Mouse (Mus musculus): ENCODE results near the gene Cryzl2. TPM values are rescaled to one million over a fixed set of nuclear protein-coding genes. Genes with fewer than 3 reads are reported as not detected.

Gene Cryzl2
- polyA plus RNA-seq (2016; fragmentation: Nextera tagmentation; extraction: Ambion mirVana), result 6.0 and 9.4 TPM in 2 replicates

DNA sequence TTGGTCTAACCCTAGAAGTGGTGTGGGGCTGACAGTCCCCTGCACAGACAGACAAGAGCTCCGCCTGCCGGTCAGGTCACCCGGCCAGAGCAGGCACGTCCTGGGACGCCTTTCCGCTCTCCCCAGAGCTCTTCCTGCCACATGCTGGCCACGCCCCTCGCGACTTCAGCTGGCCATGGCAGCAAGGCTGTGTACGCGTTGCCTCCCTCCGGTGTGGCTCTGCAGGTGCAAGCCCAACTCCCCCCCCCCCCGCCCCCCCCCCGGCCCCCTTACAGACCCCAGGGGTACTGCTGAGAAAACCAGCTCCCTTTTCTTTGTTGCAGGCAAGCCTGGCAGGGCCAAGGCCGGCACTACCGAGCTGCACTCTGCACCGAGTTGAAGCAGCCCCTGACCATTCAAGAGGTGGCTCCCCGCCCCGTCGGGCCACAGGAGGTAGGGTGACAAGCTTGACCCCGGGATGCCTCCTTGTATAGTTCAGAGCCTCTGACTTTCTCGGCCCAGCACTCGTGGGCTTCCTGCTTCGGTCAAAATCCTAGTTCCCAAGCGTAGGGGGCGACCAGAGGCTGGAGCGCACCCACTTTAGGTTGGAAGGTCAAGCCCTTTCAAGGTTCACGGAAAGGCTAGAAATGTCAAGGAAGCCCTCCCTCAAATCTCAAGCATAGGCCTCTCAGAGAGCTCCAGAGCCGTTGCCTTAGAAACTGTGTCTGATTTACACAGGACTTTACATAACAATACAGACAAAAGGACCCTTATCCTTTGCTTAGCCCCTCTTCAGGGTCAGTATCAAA lies at the start of gene Cryzl2:
Gene Cryzl2 (plus strand): TSS at position 157 of the 788 bp plus-strand sequence.
- WGBS, result 2% methylated on average over 28 of the region's 29 CpGs
- H3K9me3 ChIP-seq (replicated peaks), result no peaks in the 10 kb centered on the region
- peak within 1 kb of the TSS; percentile 48 for H3K9ac ChIP-seq
- H3K27me3 ChIP-seq, result no peaks in the 10 kb centered on the region
- no peaks in the 10 kb centered on the region for H3K36me3 ChIP-seq
- H3K27ac ChIP-seq, result peak within 1 kb of the TSS; percentile 50; the same call in 1 of the 2 replicates
- peak within 1 kb of the TSS; percentile 59 for H3K4me2 ChIP-seq (replicated peaks)
- H3K4me1 ChIP-seq, result peaks cover 14% of the 10 kb centered on the region
- peak within 1 kb of the TSS; percentile 39 for H3K4me3 ChIP-seq
- peak; percentile 86 for ATAC-seq (ENCODE audit: low FRiP score)

GRCm38 (mm10) chr1:157409648-157410047 lies 48.7 kb upstream of the Cryzl2 start:
- Histone ChIP-seq H3K9me3 (replicated peaks) (no peaks in the 10 kb centered on the region), H3K4me1 (peaks cover 13% of the 10 kb centered on the region), H3K27me3 (no peaks in the 10 kb centered on the region), H3K36me3 (no peaks in the 10 kb centered on the region), H3K27ac (no peak overlapping the region), H3K4me3 (no peak overlapping the region), H3K9ac (no peak overlapping the region), H3K4me2 (replicated peaks) (0 out of 2 replicates have a peak overlapping the region, but pooled peaks have one; percentile 6)
- 85% methylated on average over 2 of the region's 2 CpGs for WGBS
- ATAC-seq (ENCODE audit: low FRiP score), result no peak

GRCm38 (mm10) chr1:157410937-157411336 lies 47.4 kb upstream of the Cryzl2 start:
- H3K4me2 ChIP-seq (replicated peaks), result peak overlapping the region; percentile 67
- ATAC-seq (ENCODE audit: low FRiP score), result no peak
- H3K36me3 ChIP-seq, result no peaks in the 10 kb centered on the region
- H3K4me1 ChIP-seq, result peaks cover 13% of the 10 kb centered on the region
- no peak overlapping the region for H3K27ac ChIP-seq
- H3K4me3 ChIP-seq, result peak overlapping the region; percentile 98
- 9% methylated on average over 8 of the region's 8 CpGs for WGBS
- no peaks in the 10 kb centered on the region for H3K27me3 ChIP-seq
- no peaks in the 10 kb centered on the region for H3K9me3 ChIP-seq (replicated peaks)
- peak overlapping the region; percentile 93 for H3K9ac ChIP-seq

DNA sequence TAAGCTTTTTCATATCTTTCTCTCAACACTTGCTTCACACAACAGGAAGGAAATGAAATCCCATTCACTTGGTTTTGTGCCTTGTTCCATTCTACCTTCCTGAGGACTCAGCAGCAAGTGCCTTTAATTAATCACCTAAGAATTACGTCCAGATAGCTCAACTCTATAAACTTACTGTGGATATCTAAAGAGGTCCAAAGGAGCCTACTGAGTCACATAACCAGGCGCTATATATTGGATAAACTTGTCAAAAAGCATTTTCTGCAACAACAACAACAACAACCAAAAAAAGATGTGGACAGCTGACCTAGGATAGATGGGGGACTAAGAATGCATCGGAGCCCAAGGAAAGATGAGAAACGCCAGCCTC lies 47.1 kb upstream of the Cryzl2 start:
- Histone ChIP-seq H3K27ac (peak overlapping the region; percentile 99), H3K36me3 (no peaks in the 10 kb centered on the region), H3K9me3 (replicated peaks) (no peaks in the 10 kb centered on the region), H3K9ac (peak overlapping the region; percentile 93), H3K4me1 (peaks cover 13% of the 10 kb centered on the region), H3K27me3 (no peaks in the 10 kb centered on the region), H3K4me3 (peak overlapping the region; percentile 98), H3K4me2 (replicated peaks) (peak overlapping the region; percentile 67)
- no peak for ATAC-seq (ENCODE audit: low FRiP score)
- WGBS, result 0% methylated on average over 4 of the region's 4 CpGs

DNA sequence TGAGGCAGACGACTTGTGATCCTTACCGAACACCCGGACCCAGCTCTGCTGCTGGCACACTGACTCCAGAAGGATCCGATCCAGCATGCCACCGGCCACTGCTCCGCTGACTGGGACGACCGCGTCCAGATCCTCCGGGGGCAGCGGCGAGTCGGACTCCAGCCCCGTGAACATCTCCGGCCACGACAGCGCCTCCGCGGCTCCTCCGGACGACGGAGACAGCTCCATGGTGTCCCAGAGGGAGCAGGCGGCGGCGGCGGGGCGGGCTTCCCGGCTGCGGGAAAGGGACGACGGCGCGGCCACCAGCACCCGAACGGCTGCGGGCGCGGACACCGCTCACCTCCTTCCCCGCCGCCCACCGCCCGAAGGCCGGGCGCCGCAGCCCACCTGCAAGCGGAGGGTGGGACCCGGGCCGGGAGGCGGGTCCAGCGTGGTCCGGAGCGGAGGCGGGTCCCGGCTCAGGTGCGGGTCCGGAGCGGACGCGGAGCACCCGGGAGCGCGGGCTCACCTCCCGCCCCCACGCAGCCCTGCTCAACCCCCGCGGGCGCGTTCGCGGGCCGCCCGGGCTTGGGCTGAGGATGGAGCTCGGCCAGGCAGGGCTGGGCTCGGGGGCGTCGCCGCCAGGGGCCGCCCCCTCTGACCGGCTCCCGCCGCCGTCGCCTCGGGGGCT lies 46.5 kb upstream of the Cryzl2 start:
- peak; percentile 93 for ATAC-seq (ENCODE audit: low FRiP score)
- 0% methylated on average over 62 of the region's 85 CpGs for WGBS

DNA sequence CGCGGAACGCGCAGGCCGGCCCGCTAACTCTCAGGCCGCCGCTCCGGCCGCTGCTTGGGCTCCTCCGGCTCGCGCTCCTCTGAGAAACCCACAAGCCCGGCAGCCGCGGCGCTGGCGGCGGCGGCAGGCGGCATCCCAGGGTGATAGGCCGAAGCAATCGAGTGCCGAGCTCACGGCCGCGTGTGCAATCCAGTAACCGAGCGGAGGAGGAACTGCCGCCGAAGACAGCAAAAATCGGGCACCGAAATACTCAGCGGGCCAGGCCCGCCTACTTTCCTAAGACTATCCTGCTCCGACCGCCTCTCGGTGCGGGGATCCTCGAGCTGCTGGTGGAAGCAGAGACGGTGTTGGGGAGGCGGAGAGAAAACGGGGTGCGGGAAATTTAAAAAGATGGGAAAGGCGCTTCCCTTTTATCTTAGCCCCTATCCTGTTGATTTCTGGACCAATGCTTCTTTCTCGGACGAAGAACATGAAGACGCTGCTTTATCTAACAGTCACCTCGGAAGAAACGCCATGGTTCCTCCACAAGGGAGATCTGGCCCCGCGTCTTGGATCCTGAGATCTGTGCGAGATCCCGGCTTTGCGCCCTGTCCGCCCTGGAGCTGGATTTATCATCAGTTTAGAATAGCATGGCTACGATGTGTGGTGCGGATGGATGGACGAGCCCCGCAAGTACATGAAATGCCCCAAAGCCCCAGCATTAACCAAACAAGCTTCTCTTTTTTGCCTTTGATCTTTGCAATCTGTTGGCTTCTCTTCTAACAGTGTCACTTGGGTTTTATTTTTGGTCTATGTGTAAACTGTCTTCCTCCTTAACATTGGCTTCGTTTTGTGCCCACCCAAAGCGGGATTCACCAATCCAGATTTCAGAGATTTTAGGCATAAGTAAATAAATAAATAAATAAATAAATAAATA lies 45.7 kb upstream of the Cryzl2 start, which contains the start of gene Rasal2:
Gene Rasal2 (minus strand): TSS at position 142 of the 916 bp plus-strand sequence.
- Histone ChIP-seq H3K27me3 (no peaks in the 10 kb centered on the region), H3K9ac (peak within 1 kb of the TSS; percentile 93), H3K4me2 (replicated peaks) (peak within 1 kb of the TSS; percentile 67), H3K9me3 (replicated peaks) (no peaks in the 10 kb centered on the region), H3K4me3 (peak within 1 kb of the TSS; percentile 98), H3K36me3 (no peaks in the 10 kb centered on the region), H3K4me1 (peaks cover 13% of the 10 kb centered on the region), H3K27ac (peak within 1 kb of the TSS; percentile 99)
- ATAC-seq (ENCODE audit: low FRiP score), result peak; percentile 98
- under 1% methylated on average over 62 of the region's 62 CpGs for WGBS

More for the DNA sequence above, 46.5 kb upstream of the Cryzl2 start:
- peak overlapping the region; percentile 98 for H3K4me3 ChIP-seq
- H3K27me3 ChIP-seq, result no peaks in the 10 kb centered on the region
- peak overlapping the region; percentile 93 for H3K9ac ChIP-seq
- no peaks in the 10 kb centered on the region for H3K9me3 ChIP-seq (replicated peaks)
- H3K4me1 ChIP-seq, result peaks cover 13% of the 10 kb centered on the region
- no peaks in the 10 kb centered on the region for H3K36me3 ChIP-seq
- H3K4me2 ChIP-seq (replicated peaks), result peak overlapping the region; percentile 67
- peak overlapping the region; percentile 99 for H3K27ac ChIP-seq

DNA sequence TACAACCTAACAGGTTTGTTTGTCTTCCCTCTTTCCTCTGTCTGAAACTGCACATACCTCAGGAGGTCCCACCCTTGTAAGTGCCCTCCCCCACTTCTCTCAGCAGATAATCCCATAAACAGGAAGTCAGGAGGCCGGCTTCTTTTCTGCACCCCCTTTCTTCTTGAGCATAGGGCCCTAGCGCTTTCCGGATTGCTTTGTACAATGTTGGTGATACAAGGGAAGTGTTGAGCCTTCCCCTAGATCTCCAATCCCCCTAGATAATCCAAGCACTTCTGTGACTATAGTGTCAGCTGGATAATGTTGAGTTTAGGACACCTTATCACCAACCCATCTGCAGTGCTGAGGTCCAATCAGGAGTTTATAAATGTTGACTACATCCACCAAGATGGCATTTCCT lies 42.6 kb upstream of the Cryzl2 start:
- no peak for ATAC-seq (ENCODE audit: low FRiP score)
- Histone ChIP-seq H3K9me3 (replicated peaks) (no peaks in the 10 kb centered on the region), H3K27ac (no peak overlapping the region), H3K36me3 (peaks cover 6% of the 10 kb centered on the region; the same call in 1 of the 2 replicates), H3K4me1 (peaks cover 7% of the 10 kb centered on the region), H3K4me3 (no peak overlapping the region), H3K27me3 (no peaks in the 10 kb centered on the region), H3K9ac (no peak overlapping the region), H3K4me2 (replicated peaks) (no peak overlapping the region)
- 81% methylated on average over 3 of the region's 3 CpGs for WGBS

DNA sequence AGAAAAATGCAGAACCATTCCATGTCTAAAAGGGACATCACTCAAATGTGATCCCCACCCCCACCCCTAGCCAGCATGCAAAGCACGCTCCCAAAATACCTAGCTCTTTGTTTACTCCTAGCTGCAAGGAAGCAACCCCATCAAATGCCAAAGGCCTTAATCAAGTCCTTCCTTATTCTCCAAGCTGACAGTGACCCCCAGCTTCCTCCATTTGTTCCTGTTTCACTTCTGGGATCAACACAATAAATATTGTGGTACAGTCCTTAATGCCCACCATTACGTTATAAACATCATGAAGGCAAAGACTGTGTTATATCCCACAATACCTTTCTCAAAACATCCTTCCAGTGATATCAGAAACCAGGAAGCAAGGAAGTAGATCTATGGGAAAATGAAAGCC lies 41.7 kb upstream of the Cryzl2 start:
- Histone ChIP-seq H3K9me3 (replicated peaks) (no peaks in the 10 kb centered on the region), H3K27ac (no peak overlapping the region), H3K27me3 (no peaks in the 10 kb centered on the region), H3K4me1 (peaks cover 3% of the 10 kb centered on the region), H3K36me3 (peaks cover 6% of the 10 kb centered on the region; the same call in 1 of the 2 replicates), H3K4me2 (replicated peaks) (no peak overlapping the region), H3K4me3 (no peak overlapping the region), H3K9ac (no peak overlapping the region)
- no peak for ATAC-seq (ENCODE audit: low FRiP score)
- WGBS, result 88% methylated on average over 2 of the region's 2 CpGs

- WGBS, result 61% methylated on average over 3 of the region's 3 CpGs
- Histone ChIP-seq H3K9me3 (replicated peaks) (no peaks in the 10 kb centered on the region), H3K9ac (no peak overlapping the region), H3K4me3 (no peak overlapping the region), H3K27ac (no peak overlapping the region), H3K36me3 (peaks cover 6% of the 10 kb centered on the region; the same call in 1 of the 2 replicates), H3K4me2 (replicated peaks) (no peak overlapping the region), H3K27me3 (no peaks in the 10 kb centered on the region), H3K4me1 (peaks cover 3% of the 10 kb centered on the region)
- no peak for ATAC-seq (ENCODE audit: low FRiP score)
Observed at GRCm38 (mm10) chr1:157417414-157417813, 41.0 kb upstream of the Cryzl2 start.

- 32% methylated on average over 7 of the region's 7 CpGs for WGBS
- Histone ChIP-seq H3K27me3 (no peaks in the 10 kb centered on the region), H3K9ac (no peak overlapping the region), H3K4me3 (no peak overlapping the region), H3K9me3 (replicated peaks) (no peaks in the 10 kb centered on the region), H3K27ac (no peak overlapping the region), H3K36me3 (peaks cover 6% of the 10 kb centered on the region; the same call in 1 of the 2 replicates), H3K4me1 (peaks cover 3% of the 10 kb centered on the region), H3K4me2 (replicated peaks) (no peak overlapping the region)
- no peak for ATAC-seq (ENCODE audit: low FRiP score)
Observed at GRCm38 (mm10) chr1:157417861-157418260, 40.5 kb upstream of the Cryzl2 start.

DNA sequence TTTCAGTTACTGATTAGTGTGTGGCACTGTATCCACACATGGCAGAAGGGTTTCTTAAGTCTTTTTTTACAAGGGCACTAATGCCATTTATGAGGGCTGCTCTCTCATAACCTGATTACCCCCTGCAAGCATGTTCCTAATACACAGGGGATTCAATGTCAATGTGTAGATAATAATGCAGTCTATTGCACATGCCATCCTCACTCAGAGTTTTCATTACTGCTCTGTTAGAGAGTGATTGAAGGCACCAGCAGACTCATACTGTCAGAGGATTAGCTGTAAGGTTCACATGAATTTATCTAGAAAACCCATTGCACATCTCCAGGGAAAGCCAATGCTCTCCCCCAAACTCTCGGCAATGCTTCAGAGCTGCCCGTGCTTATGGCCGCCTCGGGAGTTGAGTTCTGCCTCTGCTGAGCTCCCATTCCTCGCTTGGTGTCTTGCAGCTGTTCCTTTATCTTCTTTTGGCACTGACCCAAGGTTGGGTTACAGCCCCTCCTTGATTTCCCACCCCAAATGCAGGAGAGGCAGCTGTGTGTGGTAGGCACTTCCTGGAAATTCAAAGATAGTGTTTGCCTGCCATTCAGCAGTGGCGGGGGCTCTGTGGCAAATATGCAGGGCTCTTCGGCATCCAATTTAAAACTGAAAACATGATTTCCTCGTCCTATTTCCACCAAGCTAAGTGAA lies 32.5 kb upstream of the Cryzl2 start:
- no peak overlapping the region for H3K4me3 ChIP-seq
- peaks cover 7% of the 10 kb centered on the region; the same call in 1 of the 2 replicates for H3K4me1 ChIP-seq
- ATAC-seq (ENCODE audit: low FRiP score), result peak; percentile 69; the same call in 1 of the 2 replicates
- 53% methylated on average over 8 of the region's 8 CpGs for WGBS
- H3K27me3 ChIP-seq, result no peaks in the 10 kb centered on the region
- H3K9ac ChIP-seq, result no peak overlapping the region
- H3K36me3 ChIP-seq, result no peaks in the 10 kb centered on the region
- H3K9me3 ChIP-seq (replicated peaks), result no peaks in the 10 kb centered on the region
- H3K27ac ChIP-seq, result no peak overlapping the region
- H3K4me2 ChIP-seq (replicated peaks), result peak overlapping the region; percentile 3; the same call in 1 of the 2 replicates
